Mouse (Mus musculus) activated CD4-positive, CD25-positive, alpha-beta regulatory T cell, adult 4 months (primary cell): Measurements from ENCODE around the gene Kcnt2. TPM values are rescaled to one million over a fixed set of nuclear protein-coding genes. Genes with fewer than 3 reads are reported as not detected.

Experiments used
- ATAC-seq: one replicate; pipeline ENCODE4 v1.8.0; 2017
- polyA plus RNA-seq, 2 experiments: library from polyadenylated mRNA; unstranded; fragments of 100-300 nt; shearing (Covaris generic); gene quantifications; one replicate each; pipeline ENCODE4 v1.2.1; 2017

The Kcnt2 gene
- polyA plus RNA-seq, 2 experiments from 2014 or later: not detected

DNA sequence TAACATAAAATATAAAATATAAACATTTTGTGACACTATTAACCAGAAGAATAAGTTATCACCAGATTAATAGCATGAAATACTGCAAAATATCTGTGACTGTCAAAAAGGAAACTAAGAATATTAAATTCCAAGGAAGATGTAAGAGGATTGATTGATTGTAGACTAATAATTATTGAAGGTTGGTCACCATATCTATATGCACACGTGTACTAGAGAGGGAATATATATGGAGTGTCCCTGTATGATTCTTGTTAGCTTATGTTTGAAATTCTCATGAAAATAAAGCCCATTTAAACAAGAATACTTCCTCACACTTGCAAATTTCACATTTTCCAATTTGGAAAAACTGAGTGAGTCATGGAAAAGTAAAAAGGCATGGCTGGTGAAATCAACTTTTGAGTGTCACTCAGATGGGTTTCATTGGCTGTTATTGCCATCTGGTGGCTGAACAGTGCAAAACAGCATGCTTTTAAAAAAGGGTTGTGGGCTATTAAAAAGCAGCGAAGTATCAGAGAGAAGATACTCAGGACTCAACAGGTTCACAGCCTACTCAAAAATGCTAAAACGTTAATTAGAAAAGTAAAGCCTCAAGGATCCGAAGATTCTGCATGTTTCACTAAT lies 285.4 kb downstream of the Kcnt2 start:
- no peak for ATAC-seq

DNA sequence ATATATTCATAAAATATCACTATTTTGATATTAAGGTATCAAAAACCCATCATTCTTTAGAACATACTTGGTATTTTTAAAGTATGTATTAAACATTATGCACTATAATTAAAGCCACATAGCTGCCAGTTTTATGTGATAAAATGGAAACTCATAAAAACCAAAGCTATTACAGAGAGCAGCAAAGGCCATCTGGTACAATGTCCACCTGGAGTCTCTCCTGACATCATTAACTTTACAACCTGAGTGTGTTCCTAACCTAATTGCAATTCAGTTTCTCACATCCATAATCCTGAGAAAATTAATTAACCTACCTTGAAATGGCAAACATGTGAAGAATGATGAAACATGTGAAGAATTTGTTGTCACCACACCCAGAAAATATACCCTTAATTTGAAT lies 288.9 kb downstream of the Kcnt2 start:
- ATAC-seq: no peak

DNA sequence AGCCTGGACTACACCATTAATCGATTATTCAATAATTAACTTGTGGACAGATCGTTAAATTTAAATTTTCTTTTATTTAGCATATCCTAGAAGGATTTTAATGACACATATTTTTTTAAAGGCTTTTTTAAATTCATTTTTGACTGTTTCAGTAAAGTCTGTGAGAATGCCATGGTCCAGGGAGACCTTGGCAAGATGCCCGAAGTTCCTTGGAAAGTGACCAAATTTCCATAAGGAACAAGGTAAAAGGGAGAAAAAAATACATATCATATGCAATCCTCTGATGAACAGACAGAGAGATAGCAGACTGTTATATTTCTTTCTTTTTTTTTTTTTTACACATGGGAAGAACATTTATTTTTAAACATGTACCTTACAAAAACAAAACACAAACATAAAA lies 296.1 kb downstream of the Kcnt2 start:
- ATAC-seq: no peak

DNA sequence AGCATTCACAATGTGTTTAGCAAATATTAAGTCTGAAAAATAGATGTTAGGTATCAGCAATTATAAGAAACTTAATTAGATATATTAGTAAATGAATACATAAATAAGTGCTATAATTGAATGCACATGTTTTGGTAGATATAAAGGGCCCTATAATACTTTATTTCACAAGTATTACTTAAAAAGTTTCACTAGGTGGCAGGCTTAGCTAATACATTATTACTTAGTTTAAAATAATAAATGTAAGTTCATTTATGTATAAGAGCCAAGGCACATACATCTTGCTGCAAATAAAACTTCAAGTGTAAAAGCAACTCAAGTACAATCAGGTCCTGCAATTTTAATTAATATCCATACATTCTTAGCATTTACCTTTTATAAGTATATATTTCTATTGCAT lies 302.8 kb downstream of the Kcnt2 start:
- no peak for ATAC-seq

DNA sequence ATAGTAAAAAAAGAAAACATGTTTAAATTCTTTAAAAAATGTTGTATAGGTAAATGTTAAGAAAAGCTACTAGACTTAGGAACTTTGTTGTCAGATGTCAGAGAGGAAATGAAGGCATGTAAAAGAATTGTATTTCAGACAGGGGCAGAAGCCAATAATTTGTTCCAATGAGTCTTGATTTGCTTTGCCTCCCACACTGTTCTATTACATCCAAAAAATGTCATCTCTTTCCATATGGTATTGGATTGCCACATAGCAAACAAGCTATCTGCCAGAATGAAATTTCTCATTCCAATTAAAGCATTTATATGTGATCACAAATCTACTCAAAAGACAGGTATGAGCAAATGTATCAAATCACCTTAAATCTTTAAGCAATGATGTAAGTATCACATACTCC lies 314.8 kb downstream of the Kcnt2 start:
- no peak for ATAC-seq

DNA sequence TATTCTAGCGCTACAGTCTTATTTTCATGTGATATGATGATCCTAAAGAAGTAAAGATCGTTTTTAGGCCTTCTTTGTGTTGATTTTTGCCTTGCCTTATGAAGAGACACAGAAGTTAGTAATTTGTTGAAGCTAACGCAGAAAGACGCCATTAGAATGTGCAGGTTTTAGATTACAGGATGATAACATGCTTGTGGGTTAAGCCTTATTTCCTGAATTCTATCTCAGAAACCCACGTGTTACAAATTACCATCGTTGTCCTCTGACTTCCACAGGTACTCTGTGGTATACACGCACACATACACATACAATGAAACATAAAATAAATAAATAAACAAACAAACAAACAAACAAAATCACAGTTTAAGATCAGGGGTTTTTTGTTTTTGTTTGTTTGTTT lies 326.2 kb downstream of the Kcnt2 start:
- no peak for ATAC-seq

DNA sequence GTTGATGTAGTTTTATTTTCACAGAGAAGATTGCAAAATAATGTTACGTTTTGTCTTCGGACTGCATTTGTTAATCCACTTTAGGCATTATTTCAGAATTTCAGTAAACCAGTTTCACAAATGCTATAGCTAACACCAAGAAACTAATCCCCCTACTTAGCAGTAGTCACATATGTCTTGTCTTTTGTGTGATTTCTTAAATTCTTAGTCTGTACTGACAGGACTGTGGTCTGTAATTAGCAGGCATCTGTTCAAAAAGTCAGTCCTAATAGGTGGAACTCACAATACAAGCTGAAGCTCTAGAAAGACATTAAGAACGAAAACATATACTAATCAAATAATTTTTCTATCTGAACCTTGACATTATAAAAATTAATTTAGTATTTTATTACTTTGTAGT lies 332.6 kb downstream of the Kcnt2 start:
- no peak for ATAC-seq

DNA sequence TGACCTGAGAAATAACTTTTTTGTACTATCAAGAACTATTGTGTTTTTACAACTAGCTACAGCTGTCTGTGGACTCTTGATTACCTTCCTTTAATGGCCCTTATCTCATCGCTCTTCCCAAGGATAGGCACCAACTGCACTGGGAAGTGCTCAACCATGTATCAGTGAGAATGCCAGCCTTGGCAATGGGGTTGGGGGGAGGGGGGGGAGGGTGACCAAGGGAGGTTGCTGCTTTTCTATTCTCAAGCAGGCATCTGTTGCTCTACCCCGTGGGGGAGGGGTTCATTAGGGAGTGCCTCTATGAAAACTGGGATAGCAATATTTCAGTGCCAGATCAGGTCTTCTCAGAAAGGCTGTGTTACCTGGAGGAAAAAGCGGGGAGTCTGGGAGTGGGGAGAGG lies 342.3 kb downstream of the Kcnt2 start:
- ATAC-seq: no peak

DNA sequence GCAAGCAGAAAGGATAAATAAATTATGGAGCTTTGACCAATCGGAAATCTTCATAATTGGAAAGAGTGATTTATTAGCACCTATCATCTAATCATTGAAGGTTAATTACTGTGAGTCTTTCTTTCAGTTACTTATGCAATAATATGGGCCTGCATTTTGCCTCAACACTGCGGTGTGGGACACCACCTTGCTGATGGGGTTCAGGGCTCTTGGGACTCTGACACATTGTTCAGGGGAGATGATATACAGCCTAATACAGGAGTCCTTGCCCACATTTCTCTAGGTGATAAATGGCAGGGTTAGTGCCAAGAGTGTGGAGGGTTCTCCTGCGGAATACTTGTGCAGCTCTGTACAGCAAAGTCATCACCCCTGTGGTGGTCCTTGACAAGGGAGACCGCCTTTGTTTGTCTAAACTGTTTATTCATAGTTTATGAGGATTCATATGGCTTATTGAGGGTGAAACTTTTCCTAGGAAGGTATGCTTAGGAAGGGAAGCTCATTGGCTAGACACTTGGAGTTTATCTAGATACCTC lies 362.9 kb downstream of the Kcnt2 start:
- no peak for ATAC-seq

DNA sequence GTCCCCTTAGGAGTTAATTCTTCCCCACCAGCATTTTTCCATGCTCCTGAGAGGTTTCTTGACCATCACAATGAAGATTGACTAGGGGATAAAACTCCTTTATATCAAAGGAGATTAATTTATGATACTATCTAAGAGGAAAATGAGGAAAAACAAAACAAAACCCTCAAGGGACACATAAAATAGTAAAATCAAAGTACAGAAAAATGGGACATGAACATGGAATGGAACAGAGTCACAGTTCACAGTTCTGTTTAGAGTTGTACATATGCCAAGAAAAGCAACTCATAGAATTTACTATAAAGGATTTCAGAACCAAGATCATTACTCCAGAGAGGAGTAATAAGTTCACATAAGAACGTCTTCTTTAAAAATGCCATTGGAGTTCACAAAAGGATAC lies 367.1 kb downstream of the Kcnt2 start:
- ATAC-seq: no peak

DNA sequence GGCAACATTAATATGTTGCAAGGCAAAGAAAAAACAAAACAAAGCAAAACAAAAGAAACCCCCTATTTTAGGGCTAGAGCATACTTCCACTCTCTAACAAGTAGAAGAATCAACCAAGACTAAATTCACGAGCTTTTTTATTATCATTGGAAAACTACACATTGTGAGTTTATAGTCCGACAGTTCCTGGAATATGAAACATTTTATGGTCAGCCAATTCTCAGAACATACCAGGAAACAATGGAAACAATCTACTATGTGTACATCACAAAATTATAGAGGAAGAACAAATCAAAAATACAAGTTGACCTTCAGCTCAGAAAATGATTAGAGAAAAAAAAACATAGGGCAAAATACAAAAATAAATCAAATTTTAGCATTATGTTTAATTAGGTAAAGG lies 368.9 kb downstream of the Kcnt2 start:
- no peak for ATAC-seq

DNA sequence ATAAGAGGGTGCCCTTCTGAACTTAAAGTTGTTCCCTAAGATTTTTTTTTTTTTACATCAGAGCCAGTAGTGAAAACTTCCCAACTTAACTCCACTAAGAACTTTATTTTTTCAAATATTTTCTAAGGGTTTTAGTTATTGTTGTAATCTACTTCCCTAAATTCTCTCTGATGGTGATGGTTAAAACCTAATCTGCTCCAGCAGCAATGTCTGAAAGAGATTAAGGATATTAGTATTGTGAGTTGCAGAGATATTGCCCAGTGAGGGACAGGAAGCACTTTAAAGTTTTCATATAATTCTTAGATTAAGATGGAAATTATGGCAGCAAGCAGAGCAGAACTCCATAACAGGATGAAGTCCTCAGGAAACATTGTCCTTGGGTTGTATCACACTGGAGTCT lies 372.2 kb downstream of the Kcnt2 start:
- ATAC-seq: no peak

DNA sequence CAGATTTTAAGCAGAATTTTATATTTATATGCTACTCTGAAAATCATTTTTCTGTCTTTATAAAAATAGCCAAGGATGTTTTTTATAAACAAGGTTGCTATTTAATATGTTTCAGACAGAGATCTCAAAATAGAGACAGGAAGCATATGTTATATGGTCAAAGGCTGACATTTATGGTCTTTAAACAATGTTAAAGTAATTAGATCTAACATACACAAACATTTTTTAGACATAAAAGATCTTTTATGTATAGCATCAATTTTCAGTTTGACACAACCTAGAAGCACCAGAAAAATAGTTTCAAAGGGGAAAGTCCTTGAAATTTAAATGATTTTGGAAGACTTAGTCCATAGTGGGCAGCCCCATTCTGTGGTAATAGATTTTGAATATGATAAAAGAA lies 379.0 kb downstream of the Kcnt2 start:
- no peak for ATAC-seq

DNA sequence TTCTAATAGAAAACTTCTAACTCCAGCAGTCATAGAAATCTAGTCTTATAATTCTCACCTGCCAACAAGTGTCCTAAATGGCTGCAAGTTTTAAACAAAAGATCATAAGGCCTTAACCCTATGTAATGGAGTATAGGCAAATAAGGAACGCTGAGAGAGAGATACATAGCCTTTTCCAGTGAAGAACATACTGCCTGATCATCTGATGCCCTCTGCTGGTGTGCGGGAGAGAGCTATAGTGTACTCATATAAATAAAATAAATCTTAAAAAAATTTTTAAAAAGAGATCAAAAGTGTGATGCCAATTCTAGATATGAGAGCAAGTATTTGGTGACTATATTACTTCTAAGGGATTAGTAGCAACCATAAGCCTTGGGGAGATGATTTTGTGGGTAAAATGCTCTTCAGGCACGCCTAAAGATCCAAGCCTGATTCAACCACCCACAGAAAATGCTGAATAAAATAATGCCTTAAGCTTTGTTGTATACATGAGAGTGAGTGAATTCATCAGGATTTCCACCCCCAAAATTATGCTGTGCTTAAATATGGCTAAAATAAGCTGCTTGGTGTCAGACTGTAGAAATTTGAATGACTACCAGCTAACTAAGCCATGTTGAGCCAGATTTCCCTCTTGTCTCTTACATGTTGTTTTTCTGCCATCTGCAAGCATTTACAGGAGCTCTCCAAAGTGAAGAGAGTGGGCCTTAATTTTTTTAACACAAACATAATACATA lies 413.8 kb downstream of the Kcnt2 start:
- no peak for ATAC-seq

DNA sequence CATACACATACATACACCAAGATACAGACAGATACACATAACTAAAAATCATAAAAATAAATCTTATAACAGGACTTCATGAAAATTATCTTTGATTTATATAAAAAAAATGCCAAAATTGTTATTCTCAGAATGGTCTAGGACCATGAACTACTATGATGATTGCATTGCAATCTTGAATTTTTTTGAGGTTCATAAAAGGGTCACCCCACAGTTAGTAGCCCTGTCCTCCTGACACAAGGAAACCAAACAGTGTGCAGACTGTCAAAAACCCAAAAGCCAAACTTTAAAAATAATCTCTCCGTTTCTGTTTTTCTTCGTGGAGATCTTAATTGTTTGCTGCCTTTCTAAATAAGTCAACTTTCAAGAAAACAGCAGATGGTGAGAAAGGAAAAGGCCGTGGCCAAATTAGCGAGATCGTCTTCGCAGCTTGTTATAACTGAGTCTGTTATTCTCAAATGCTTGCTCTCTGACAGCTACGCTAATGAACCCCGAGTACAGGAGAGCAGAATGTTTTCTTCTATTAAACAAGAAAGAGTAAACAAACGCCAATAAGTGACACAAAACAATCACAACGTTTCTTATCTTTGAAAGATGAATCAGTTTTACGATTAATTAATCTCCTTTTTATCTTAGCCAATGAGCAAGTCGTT lies 414.9 kb downstream of the Kcnt2 start:
- ATAC-seq: no peak

DNA sequence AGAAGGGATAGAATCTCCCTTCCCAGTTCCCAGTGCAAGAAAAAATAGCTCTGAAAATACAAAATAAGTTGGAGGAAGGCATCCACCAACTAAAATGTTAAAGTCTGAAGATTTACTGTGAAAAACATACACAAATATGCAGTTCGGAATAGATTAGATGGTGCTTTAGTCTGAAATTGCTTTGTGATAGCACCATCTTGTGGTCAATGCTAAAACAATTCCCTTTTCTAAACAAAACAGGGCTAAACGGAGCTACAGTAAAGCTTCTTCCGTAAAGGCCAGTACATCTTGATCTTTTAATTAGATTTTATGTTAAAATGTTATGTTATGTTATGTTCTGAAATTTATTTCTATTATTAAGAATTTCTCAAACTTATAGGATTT lies 415.4 kb downstream of the Kcnt2 start:
- ATAC-seq: no peak

Other genes with a start within 250 kb of the Kcnt2 start
- under 1 TPM in 1 of 2 experiments, not detected in 1; 0.11 TPM for gene Cfh, start 62.4 kb upstream of the Kcnt2 start, polyA plus RNA-seq